Mouse (Mus musculus) cerebellum, postnatal 4 days (tissue): ENCODE measurements around the gene Agrp.

Experiments
- DNase-seq, 2 experiments: peaks; one replicate each; pipeline ENCODE4 v3.0.0; 2022; ENCODE audit warnings: low spot score in 2 of 2, mixed read lengths in 1 of 2

The Agrp gene

GRCm38 (mm10) chr8:105520521-105520920 lies 116.7 kb downstream of the Agrp start:
- DNase-seq: no peak

GRCm38 (mm10) chr8:105519591-105519990 lies 117.6 kb downstream of the Agrp start:
- no peak for DNase-seq

GRCm38 (mm10) chr8:105518436-105519313 lies 118.5 kb downstream of the Agrp start, which contains the start of gene Hsd11b2:
Gene Hsd11b2, plus strand, starts transcription at chr8:105518755.
- peak in 1 of 2 experiments; percentile 62 for DNase-seq

- no peak for DNase-seq
Observed at GRCm38 (mm10) chr8:105517346-105517745, 119.8 kb downstream of the Agrp start.
